Mouse (Mus musculus) ovary, adult 18-20 months (tissue): ENCODE data around the gene Vmn1r168.
"Not testable (repeated sequence)": the region's sequence is repeated elsewhere in the genome, so short reads cannot be mapped to it uniquely, and the experiment has no call there.

ENCODE experiments used
- DNase-seq: peaks from one replicate; pipeline ENCODE4 v3.0.0; 2022; ENCODE audit warnings: low spot score, mixed read lengths

Gene Vmn1r168

DNA sequence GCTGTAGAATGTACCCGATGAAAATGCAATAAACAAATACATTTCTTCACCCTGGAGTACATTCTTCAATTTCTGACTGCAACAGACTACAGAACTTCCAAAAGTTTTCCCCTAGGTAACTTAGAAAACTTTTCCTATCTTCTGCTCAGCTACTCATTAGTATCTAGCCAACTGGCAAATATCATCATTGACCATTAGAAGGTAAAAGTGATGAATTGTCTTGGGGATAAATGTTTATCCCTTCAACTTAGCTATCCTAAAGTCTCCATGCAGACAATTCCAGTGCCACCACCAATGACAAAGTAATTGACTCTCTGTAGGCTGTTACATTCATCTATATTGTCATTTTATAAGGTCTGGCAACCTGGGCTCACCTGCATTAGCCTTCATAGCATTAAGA is at the start of gene Vmn1r168:
Gene Vmn1r168, plus strand, starts transcription at position 301 of the 400 bp plus-strand sequence.
- DNase-seq, result not testable (repeated sequence)

DNA sequence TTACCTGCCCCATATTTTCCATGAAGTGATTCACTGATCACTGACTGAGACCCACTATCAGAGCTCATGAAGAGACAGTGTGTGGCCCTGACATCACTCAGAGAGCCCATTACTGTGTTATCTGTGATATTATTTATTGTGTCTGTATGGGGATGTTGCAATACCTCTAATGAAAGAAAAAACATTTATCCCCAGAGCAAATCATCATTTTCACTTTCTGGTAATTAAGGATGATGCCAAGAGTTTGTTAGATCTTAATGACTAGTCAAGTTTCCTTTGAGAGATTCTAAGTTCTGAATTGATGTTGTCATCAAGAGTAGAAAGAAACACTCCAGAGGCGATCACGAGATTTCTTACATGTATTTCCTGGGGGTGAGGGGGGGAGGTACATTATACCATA is 32.4 kb upstream of the Vmn1r168 start, which contains the start of gene Vmn1r167:
Gene Vmn1r167, minus strand, starts transcription at position 101 of the 400 bp plus-strand sequence.
- DNase-seq, result not testable (repeated sequence)

DNA sequence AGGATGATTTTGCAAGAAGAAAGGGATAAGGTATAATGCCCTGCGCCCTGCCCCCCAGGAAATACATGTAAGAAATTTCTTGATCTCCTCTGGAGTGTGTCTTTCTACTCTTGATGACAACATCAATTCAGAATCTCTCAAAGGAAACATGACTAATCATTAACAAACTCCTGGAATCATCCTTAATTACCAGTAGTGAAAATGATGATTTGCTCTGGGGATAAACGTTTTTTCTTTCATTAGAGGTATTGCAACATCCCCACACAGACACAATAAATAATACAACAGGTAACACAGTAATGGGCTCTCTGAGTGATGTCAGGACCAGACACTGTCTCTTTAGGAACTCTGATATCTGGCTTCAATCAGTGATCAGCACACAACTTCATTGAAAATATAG is 35.7 kb downstream of the Vmn1r168 start, which contains the start of gene Vmn1r169:
Gene Vmn1r169, plus strand, starts transcription at position 301 of the 400 bp plus-strand sequence.
- DNase-seq, result not testable (repeated sequence)
